Mouse (Mus musculus): ENCODE data around the gene Gmip.

GRCm38 (mm10) chr8:69814881-69815280 is 6.4 kb downstream of the Gmip start:
- no peak for TF ChIP-seq CTCF (IDR thresholded peaks at IDR 0.05; ENCODE audit: borderline replicate concordance, control insufficient read depth, extremely low read depth, insufficient read depth, low read length, poor library complexity)
- no peak for TF ChIP-seq POLR2A (IDR thresholded peaks at IDR 0.05; ENCODE audit: control insufficient read depth, extremely low read depth, insufficient read depth, low read length, poor library complexity)
